Mouse (Mus musculus): ENCODE measurements at regions not wholly inside any gene's neighbourhood (a gene's known extent, or its start where the extent isn't known, plus 50 kb on each side); places are given as distances from the start of the nearest gene placed in this dataset.
A peak's percentile ranks its signal among the peaks of the same experiment; 100 is the strongest.

GRCm38 (mm10) chr12:107216119-107216518 is 272.3 kb upstream of the 3110018I06Rik start:
- Histone ChIP-seq H3K36me3 (ENCODE audit: control insufficient read depth, insufficient read depth, low read length) (no peaks in the 10 kb centered on the region), H3K27me3 (ENCODE audit: control insufficient read depth, insufficient read depth, low read length) (no peaks in the 10 kb centered on the region), H3K27ac (replicated peaks; ENCODE audit: low read depth, low read length) (no peak overlapping the region), H3K4me1 (ENCODE audit: control insufficient read depth, insufficient read depth, low read length) (no peaks in the 10 kb centered on the region), H3K4me3 (ENCODE audit: low read depth, low read length) (no peak overlapping the region), H3K4me2 (ENCODE audit: low read depth, severe bottlenecking) (no peak overlapping the region), H3K9ac (ENCODE audit: low read length) (no peak overlapping the region), H3K9me3 (ENCODE audit: control insufficient read depth, low read length) (no peaks in the 10 kb centered on the region)
- WGBS: 51% methylated on average over 8 of the region's 8 CpGs
- no peak for ATAC-seq (ENCODE audit: insufficient number of reproducible peaks, low FRiP score, low TSS enrichment, low read depth)
- no peak for DNase-seq (ENCODE audit: low spot score)

- Histone ChIP-seq H3K9me3 (ENCODE audit: control insufficient read depth, low read length) (no peaks in the 10 kb centered on the region), H3K36me3 (ENCODE audit: control insufficient read depth, insufficient read depth, low read length) (no peaks in the 10 kb centered on the region), H3K9ac (ENCODE audit: low read length) (no peak overlapping the region), H3K27me3 (ENCODE audit: control insufficient read depth, insufficient read depth, low read length) (no peaks in the 10 kb centered on the region), H3K4me2 (ENCODE audit: low read depth, severe bottlenecking) (no peak overlapping the region), H3K4me1 (ENCODE audit: control insufficient read depth, insufficient read depth, low read length) (no peaks in the 10 kb centered on the region), H3K27ac (replicated peaks; ENCODE audit: low read depth, low read length) (no peak overlapping the region), H3K4me3 (ENCODE audit: low read depth, low read length) (no peak overlapping the region)
- no peak for ATAC-seq (ENCODE audit: insufficient number of reproducible peaks, low FRiP score, low TSS enrichment, low read depth)
- WGBS: 84% methylated on average over 7 of the region's 7 CpGs
- DNase-seq (ENCODE audit: low spot score): no peak
Measured at GRCm38 (mm10) chr12:107221276-107221970, 267.0 kb upstream of the 3110018I06Rik start.

- H3K36me3 ChIP-seq (ENCODE audit: control insufficient read depth, insufficient read depth, low read length): no peaks in the 10 kb centered on the region
- no peak overlapping the region for H3K9ac ChIP-seq (ENCODE audit: low read length)
- H3K9me3 ChIP-seq (ENCODE audit: control insufficient read depth, low read length): no peaks in the 10 kb centered on the region
- WGBS: 81% methylated on average over 7 of the region's 7 CpGs
- no peak overlapping the region for H3K4me2 ChIP-seq (ENCODE audit: low read depth, severe bottlenecking)
- ATAC-seq (ENCODE audit: insufficient number of reproducible peaks, low FRiP score, low TSS enrichment, low read depth) (no peak), DNase-seq (ENCODE audit: low spot score) (no peak)
- no peak overlapping the region for H3K4me3 ChIP-seq (ENCODE audit: low read depth, low read length)
- H3K27ac ChIP-seq (replicated peaks; ENCODE audit: low read depth, low read length): no peak overlapping the region
- H3K27me3 ChIP-seq (ENCODE audit: control insufficient read depth, insufficient read depth, low read length): no peaks in the 10 kb centered on the region
- H3K4me1 ChIP-seq (ENCODE audit: control insufficient read depth, insufficient read depth, low read length): no peaks in the 10 kb centered on the region
Measured at GRCm38 (mm10) chr12:107222106-107222505, 266.3 kb upstream of the 3110018I06Rik start.

GRCm38 (mm10) chr12:107230097-107230496 is 258.3 kb upstream of the 3110018I06Rik start:
- WGBS: 87% methylated on average over 3 of the region's 3 CpGs
- Histone ChIP-seq H3K4me1 (ENCODE audit: control insufficient read depth, insufficient read depth, low read length) (no peaks in the 10 kb centered on the region), H3K9me3 (ENCODE audit: control insufficient read depth, low read length) (no peaks in the 10 kb centered on the region), H3K27me3 (ENCODE audit: control insufficient read depth, insufficient read depth, low read length) (no peaks in the 10 kb centered on the region), H3K36me3 (ENCODE audit: control insufficient read depth, insufficient read depth, low read length) (no peaks in the 10 kb centered on the region), H3K27ac (replicated peaks; ENCODE audit: low read depth, low read length) (no peak overlapping the region), H3K4me3 (ENCODE audit: low read depth, low read length) (no peak overlapping the region), H3K4me2 (ENCODE audit: low read depth, severe bottlenecking) (no peak overlapping the region), H3K9ac (ENCODE audit: low read length) (no peak overlapping the region)
- no peak for ATAC-seq (ENCODE audit: insufficient number of reproducible peaks, low FRiP score, low TSS enrichment, low read depth)
- DNase-seq (ENCODE audit: low spot score): no peak

GRCm38 (mm10) chr12:107231629-107232028 is 256.8 kb upstream of the 3110018I06Rik start:
- Histone ChIP-seq H3K27me3 (ENCODE audit: control insufficient read depth, insufficient read depth, low read length) (no peaks in the 10 kb centered on the region), H3K4me1 (ENCODE audit: control insufficient read depth, insufficient read depth, low read length) (no peaks in the 10 kb centered on the region), H3K9ac (ENCODE audit: low read length) (no peak overlapping the region), H3K9me3 (ENCODE audit: control insufficient read depth, low read length) (no peaks in the 10 kb centered on the region), H3K4me3 (ENCODE audit: low read depth, low read length) (no peak overlapping the region), H3K27ac (replicated peaks; ENCODE audit: low read depth, low read length) (no peak overlapping the region), H3K4me2 (ENCODE audit: low read depth, severe bottlenecking) (no peak overlapping the region), H3K36me3 (ENCODE audit: control insufficient read depth, insufficient read depth, low read length) (no peaks in the 10 kb centered on the region)
- DNase-seq (ENCODE audit: low spot score): peak; percentile 39
- 29% methylated on average over 1 of the region's 1 CpGs for WGBS
- ATAC-seq (ENCODE audit: insufficient number of reproducible peaks, low FRiP score, low TSS enrichment, low read depth): no peak

GRCm38 (mm10) chr12:107250747-107251470 is 237.5 kb upstream of the 3110018I06Rik start:
- Histone ChIP-seq H3K9ac (ENCODE audit: low read length) (no peak overlapping the region), H3K36me3 (ENCODE audit: control insufficient read depth, insufficient read depth, low read length) (no peaks in the 10 kb centered on the region), H3K9me3 (ENCODE audit: control insufficient read depth, low read length) (no peaks in the 10 kb centered on the region), H3K27me3 (ENCODE audit: control insufficient read depth, insufficient read depth, low read length) (no peaks in the 10 kb centered on the region), H3K4me2 (ENCODE audit: low read depth, severe bottlenecking) (no peak overlapping the region), H3K27ac (replicated peaks; ENCODE audit: low read depth, low read length) (no peak overlapping the region), H3K4me1 (ENCODE audit: control insufficient read depth, insufficient read depth, low read length) (no peaks in the 10 kb centered on the region), H3K4me3 (ENCODE audit: low read depth, low read length) (no peak overlapping the region)
- WGBS: 92% methylated on average over 9 of the region's 9 CpGs
- ATAC-seq (ENCODE audit: insufficient number of reproducible peaks, low FRiP score, low TSS enrichment, low read depth) (no peak), DNase-seq (ENCODE audit: low spot score) (no peak)

GRCm38 (mm10) chr12:107251981-107252380 is 236.5 kb upstream of the 3110018I06Rik start:
- no peak for ATAC-seq (ENCODE audit: insufficient number of reproducible peaks, low FRiP score, low TSS enrichment, low read depth)
- Histone ChIP-seq H3K36me3 (ENCODE audit: control insufficient read depth, insufficient read depth, low read length) (no peaks in the 10 kb centered on the region), H3K27me3 (ENCODE audit: control insufficient read depth, insufficient read depth, low read length) (no peaks in the 10 kb centered on the region), H3K9me3 (ENCODE audit: control insufficient read depth, low read length) (no peaks in the 10 kb centered on the region), H3K9ac (ENCODE audit: low read length) (no peak overlapping the region), H3K4me1 (ENCODE audit: control insufficient read depth, insufficient read depth, low read length) (no peaks in the 10 kb centered on the region), H3K27ac (replicated peaks; ENCODE audit: low read depth, low read length) (no peak overlapping the region), H3K4me2 (ENCODE audit: low read depth, severe bottlenecking) (no peak overlapping the region), H3K4me3 (ENCODE audit: low read depth, low read length) (no peak overlapping the region)
- no peak for DNase-seq (ENCODE audit: low spot score)
- WGBS: 87% methylated on average over 15 of the region's 15 CpGs

GRCm38 (mm10) chr12:107262076-107262475 is 226.4 kb upstream of the 3110018I06Rik start:
- Histone ChIP-seq H3K27me3 (ENCODE audit: control insufficient read depth, insufficient read depth, low read length) (no peaks in the 10 kb centered on the region), H3K9ac (ENCODE audit: low read length) (no peak overlapping the region), H3K9me3 (ENCODE audit: control insufficient read depth, low read length) (no peaks in the 10 kb centered on the region), H3K4me3 (ENCODE audit: low read depth, low read length) (no peak overlapping the region), H3K27ac (replicated peaks; ENCODE audit: low read depth, low read length) (no peak overlapping the region), H3K4me1 (ENCODE audit: control insufficient read depth, insufficient read depth, low read length) (no peaks in the 10 kb centered on the region), H3K36me3 (ENCODE audit: control insufficient read depth, insufficient read depth, low read length) (no peaks in the 10 kb centered on the region), H3K4me2 (ENCODE audit: low read depth, severe bottlenecking) (no peak overlapping the region)
- DNase-seq (ENCODE audit: low spot score) (no peak), ATAC-seq (ENCODE audit: insufficient number of reproducible peaks, low FRiP score, low TSS enrichment, low read depth) (no peak)
- 85% methylated on average over 5 of the region's 5 CpGs for WGBS

Data from limb, embryonic 11.5 days (tissue).